Mouse (Mus musculus) small intestine, adult 2 months (tissue): Measurements from ENCODE around the gene Stpg3.

ENCODE experiments used
- CTCF ChIP-seq: fragments of 200-500 bp; IDR thresholded peaks from 2 replicates; pipeline ENCODE4 v1.5.1; 2012; ENCODE audit warnings: low read depth, mild to moderate bottlenecking, control low read depth, inconsistent platforms, low read length, moderate library complexity, mixed read lengths; ENCODE audit not compliant: insufficient replicate concordance, insufficient read length; ENCODE audit errors: extremely low read depth
- POLR2A ChIP-seq: fragments of 200-500 bp; IDR thresholded peaks from 2 replicates; pipeline ENCODE4 v1.6.1; 2012; ENCODE audit warnings: low read depth, mild to moderate bottlenecking, control low read depth, inconsistent platforms, low read length, moderate library complexity

DNA sequence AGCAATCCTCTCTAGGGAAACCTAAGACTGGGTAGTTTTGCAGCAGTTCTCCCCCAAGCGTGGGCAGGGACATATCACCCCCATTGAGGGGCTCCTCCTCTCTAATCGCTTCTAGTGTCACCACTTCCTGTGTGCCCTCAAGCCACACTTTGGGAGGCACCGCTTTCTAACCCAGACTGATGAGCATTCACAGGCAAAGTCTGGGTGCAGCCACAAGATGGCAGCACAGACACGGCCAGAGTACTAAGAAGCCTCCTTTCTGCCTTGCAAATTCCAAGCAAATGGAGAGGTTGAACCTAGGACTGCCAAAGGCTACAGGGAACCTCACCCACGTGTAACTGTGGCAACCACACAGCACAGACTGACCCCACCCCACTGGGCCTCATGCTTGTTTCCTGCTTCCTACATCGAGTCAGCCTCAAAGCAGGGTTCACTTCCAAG is 21.1 kb downstream of the Stpg3 start:
- TF ChIP-seq CTCF: peak; percentile 91; the same call in 1 of the 2 replicates
- TF ChIP-seq POLR2A: no peak
